Mouse (Mus musculus) kidney, embryonic 16.5 days (tissue): ENCODE data around the gene Dlx6. TPM values are rescaled to one million over a fixed set of nuclear protein-coding genes. Genes with fewer than 3 reads are reported as not detected.

Experiments
- ATAC-seq: fragments of 200-750 bp; cut with Nextera tagmentation; 2 replicates; pipeline ENCODE4 v1.8.0; 2017; ENCODE audit warnings: moderate TSS enrichment; ENCODE audit not compliant: low FRiP score, low TSS enrichment
- H3K27ac ChIP-seq: fragments of 300-500 bp; sonication (generic); 2 replicates; pipeline ENCODE4 v1.5.1; 2014; ENCODE audit warnings: low read length
- H3K27me3 ChIP-seq: fragments of 300-500 bp; sonication (generic); 2 replicates; pipeline ENCODE4 v1.6.1; 2014; ENCODE audit warnings: low read length, control low read depth, mixed read lengths; ENCODE audit not compliant: insufficient read depth
- H3K36me3 ChIP-seq: fragments of 300-500 bp; sonication (generic); 2 replicates; pipeline ENCODE4 v1.6.1; 2014; ENCODE audit warnings: low read length, control low read depth, mixed read lengths; ENCODE audit not compliant: insufficient read depth
- H3K4me1 ChIP-seq: fragments of 300-500 bp; sonication (generic); 2 replicates; pipeline ENCODE4 v1.6.1; 2014; ENCODE audit warnings: low read length, control low read depth, mixed read lengths; ENCODE audit not compliant: insufficient read depth
- H3K4me2 ChIP-seq: fragments of 300-500 bp; sonication (generic); replicated peaks from 2 replicates; pipeline ENCODE4 v1.6.1; 2014; ENCODE audit warnings: low read depth, low read length
- H3K4me3 ChIP-seq: fragments of 300-500 bp; sonication (generic); 2 replicates; pipeline ENCODE4 v1.5.1; 2014; ENCODE audit warnings: mild to moderate bottlenecking, low read length
- H3K9ac ChIP-seq: fragments of 300-500 bp; sonication (generic); replicated peaks from 2 replicates; pipeline ENCODE4 v1.6.1; 2014; ENCODE audit warnings: low read length
- H3K9me3 ChIP-seq: fragments of 300-500 bp; sonication (generic); 2 replicates; pipeline ENCODE4 v1.6.1; 2016; ENCODE audit warnings: low read length, control low read depth
- WGBS: fragments of 180-500 bp; shearing (Covaris S2); extraction: QIAGEN DNeasy Blood & Tissue Kit; methylation state at CpG from one replicate; pipeline ENCODE4 v1.1.7; 2014; 5-methylcytosine and 5-hydroxymethylcytosine counted together
- polyA plus RNA-seq: library from polyadenylated mRNA; unstranded; fragments of >200 nt; fragmentation: Nextera tagmentation; extraction: Ambion mirVana; gene quantifications from 2 replicates; pipeline ENCODE4 v1.2.1, GENCODE M21; 2015

The Dlx6 gene
- polyA plus RNA-seq, 1 experiment from 2014 or later = not detected

DNA sequence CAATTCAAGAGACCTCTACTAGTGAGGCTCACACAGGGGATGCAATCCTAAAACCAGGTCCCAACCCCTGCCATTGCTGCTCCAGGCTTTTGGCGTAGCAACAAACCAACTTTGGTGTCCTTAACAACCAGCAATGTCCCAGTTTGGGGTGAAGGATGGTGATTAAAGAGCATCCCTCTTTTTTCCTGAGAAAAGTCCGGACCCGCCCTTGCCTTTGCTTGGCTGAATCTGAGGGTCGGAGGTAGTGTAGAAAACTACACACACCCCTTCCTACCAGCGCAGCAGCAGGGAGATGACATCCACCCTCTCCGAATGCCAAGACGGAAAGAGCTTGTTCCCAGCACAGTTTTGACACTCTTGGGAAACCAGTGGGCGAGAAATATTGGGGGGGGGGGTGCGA is 12.5 kb downstream of the Dlx6 start:
- H3K9me3 ChIP-seq = no peaks in the 10 kb centered on the region
- H3K4me3 ChIP-seq = no peak overlapping the region
- no peak overlapping the region for H3K27ac ChIP-seq
- H3K36me3 ChIP-seq = no peaks in the 10 kb centered on the region
- ATAC-seq = no peak
- WGBS = 5% methylated on average over 9 of the region's 9 CpGs
- H3K4me2 ChIP-seq = no peak overlapping the region
- H3K4me1 ChIP-seq = no peaks in the 10 kb centered on the region
- peaks cover 100% of the 10 kb centered on the region for H3K27me3 ChIP-seq
- no peak overlapping the region for H3K9ac ChIP-seq

GRCm38 (mm10) chr6:6876231-6876630 is 13.1 kb downstream of the Dlx6 start:
- Histone ChIP-seq H3K4me1 (peaks cover 4% of the 10 kb centered on the region), H3K4me3 (no peak overlapping the region), H3K4me2 (no peak overlapping the region), H3K9me3 (no peaks in the 10 kb centered on the region), H3K27me3 (peaks cover 100% of the 10 kb centered on the region), H3K36me3 (no peaks in the 10 kb centered on the region), H3K9ac (no peak overlapping the region), H3K27ac (no peak overlapping the region)
- 7% methylated on average over 2 of the region's 2 CpGs for WGBS
- ATAC-seq = no peak

DNA sequence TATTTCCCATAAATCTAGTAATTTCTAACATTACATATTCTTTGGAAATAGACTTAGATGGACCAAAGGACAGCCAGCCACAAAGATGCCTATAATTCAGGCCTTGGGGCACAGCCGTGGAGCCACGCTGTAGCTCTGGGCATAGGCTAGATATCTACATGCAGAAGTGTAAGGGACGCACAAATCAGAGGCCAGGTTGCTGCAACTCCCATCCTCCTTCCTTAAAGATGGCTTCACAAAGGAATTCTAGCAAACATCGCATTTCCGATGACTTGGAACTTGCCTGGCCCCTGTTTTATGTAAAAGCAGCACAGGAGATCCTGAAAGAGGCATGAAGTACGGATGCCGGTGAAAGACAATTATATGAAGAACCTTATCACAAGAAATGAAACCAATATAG is 13.6 kb downstream of the Dlx6 start:
- Histone ChIP-seq H3K27me3 (peaks cover 100% of the 10 kb centered on the region), H3K36me3 (no peaks in the 10 kb centered on the region), H3K9me3 (no peaks in the 10 kb centered on the region), H3K4me2 (no peak overlapping the region), H3K4me1 (peaks cover 7% of the 10 kb centered on the region), H3K4me3 (no peak overlapping the region), H3K9ac (no peak overlapping the region), H3K27ac (no peak overlapping the region)
- WGBS = 15% methylated on average over 7 of the region's 7 CpGs
- ATAC-seq = no peak

DNA sequence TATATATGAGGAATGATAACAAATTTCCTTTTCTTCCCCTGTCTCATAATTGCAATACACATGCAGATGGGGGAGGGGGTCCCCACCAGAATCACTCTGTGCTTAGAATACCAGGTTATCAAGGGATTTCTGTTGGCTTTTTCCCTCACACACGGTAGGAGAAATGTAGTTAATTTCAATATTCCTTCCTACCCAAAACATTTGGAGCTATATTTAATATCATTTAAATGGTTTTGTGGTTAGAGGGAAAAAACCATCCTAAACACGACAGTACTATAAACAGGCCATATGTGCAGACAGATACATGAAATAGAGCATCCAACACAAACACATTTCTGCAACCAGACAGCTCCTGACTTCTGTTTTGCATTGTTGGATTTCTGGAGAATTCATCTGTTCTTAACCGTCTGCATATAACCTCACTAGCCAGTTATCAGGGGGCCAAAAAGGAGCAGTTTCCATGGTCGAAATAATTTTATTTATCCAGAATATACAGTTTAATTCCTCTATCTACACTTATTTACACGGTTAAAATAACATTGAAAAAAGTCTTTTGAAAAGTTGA is 14.3 kb downstream of the Dlx6 start:
- Histone ChIP-seq H3K4me3 (no peak overlapping the region), H3K36me3 (no peaks in the 10 kb centered on the region), H3K27me3 (peaks cover 100% of the 10 kb centered on the region), H3K27ac (no peak overlapping the region), H3K4me1 (peaks cover 7% of the 10 kb centered on the region), H3K9me3 (no peaks in the 10 kb centered on the region), H3K9ac (no peak overlapping the region), H3K4me2 (no peak overlapping the region)
- ATAC-seq = no peak
- 16% methylated on average over 5 of the region's 5 CpGs for WGBS

GRCm38 (mm10) chr6:6877981-6878840 is 15.1 kb downstream of the Dlx6 start:
- Histone ChIP-seq H3K4me2 (no peak overlapping the region), H3K4me3 (no peak overlapping the region), H3K36me3 (no peaks in the 10 kb centered on the region), H3K27ac (no peak overlapping the region), H3K27me3 (peaks cover 100% of the 10 kb centered on the region), H3K9me3 (no peaks in the 10 kb centered on the region), H3K4me1 (peaks cover 7% of the 10 kb centered on the region), H3K9ac (no peak overlapping the region)
- 5% methylated on average over 34 of the region's 34 CpGs for WGBS
- ATAC-seq = 0 out of 2 replicates have a peak, but pooled peaks have one; percentile 14

DNA sequence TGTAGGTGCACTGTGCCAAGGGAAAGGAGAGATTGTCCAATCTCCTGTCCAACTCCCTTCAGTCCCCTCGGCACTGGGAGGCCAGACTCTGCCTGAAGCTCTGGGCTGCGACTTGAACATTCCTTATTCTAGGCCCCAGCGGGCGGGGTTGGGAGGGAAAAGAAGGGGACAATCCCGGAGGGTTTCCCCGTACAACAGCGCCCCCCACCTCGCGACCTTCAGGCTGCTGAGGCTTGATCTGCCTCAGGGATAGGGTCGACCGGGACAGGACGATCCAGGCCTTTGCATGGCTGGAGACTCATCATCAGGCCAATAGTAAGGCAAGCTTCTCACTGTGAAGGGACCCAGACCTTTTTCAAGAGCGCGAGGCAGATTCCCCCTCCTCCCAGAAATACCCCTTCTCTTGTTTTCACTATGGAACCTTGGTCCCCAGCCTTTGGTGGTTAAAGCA is 15.7 kb downstream of the Dlx6 start:
- Histone ChIP-seq H3K9ac (no peak overlapping the region), H3K4me1 (peaks cover 7% of the 10 kb centered on the region), H3K9me3 (no peaks in the 10 kb centered on the region), H3K4me2 (no peak overlapping the region), H3K27me3 (peaks cover 100% of the 10 kb centered on the region), H3K4me3 (no peak overlapping the region), H3K36me3 (no peaks in the 10 kb centered on the region), H3K27ac (no peak overlapping the region)
- ATAC-seq = peak; percentile 11; the same call in 1 of the 2 replicates
- WGBS = 0% methylated on average over 14 of the region's 14 CpGs

DNA sequence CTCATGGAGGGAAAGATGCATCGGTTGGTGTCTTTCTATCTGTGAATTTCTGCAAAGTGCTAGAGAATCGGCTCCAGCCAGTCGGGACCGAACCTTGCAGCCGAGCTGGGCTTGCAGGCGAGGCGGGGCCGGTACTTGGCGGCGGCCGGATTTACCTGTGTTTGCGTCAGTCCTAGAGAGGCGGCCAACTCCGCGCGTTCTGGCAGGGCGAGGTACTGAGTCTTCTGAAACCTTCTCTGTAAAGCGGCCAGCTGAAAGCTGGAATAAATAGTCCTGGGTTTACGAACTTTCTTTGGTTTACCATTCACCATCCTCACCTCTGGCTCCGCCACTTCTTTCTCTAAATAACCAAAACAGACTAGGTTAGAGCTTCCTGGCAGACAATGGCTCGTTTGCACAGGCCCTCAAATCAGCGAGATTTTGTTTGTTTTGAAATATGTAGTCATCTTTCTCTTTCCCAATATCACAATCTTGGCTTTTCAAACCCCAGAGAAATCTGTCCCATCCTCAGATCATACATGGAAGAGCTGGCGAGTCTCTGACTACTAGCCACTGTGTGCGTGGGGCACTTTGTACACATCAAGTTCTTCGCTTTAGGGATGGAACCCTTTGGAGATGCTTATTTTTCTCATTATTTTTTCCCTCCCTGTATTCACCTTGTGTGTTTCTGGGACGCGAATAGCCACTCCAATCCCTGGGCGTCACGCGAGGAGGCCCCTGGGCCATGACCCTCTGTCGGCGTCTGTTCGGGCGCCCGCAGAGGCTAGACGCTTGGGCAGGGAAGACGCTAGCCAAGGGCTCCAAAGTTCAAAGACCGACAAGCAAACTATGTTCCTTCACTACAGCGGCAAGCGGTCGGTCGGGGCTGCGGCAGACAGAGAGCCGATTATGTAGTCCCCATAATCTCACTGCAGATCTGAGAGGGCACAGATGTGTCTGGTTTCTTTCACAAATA is 16.5 kb downstream of the Dlx6 start:
- Histone ChIP-seq H3K4me3 (no peak overlapping the region), H3K9ac (no peak overlapping the region), H3K9me3 (no peaks in the 10 kb centered on the region), H3K36me3 (no peaks in the 10 kb centered on the region), H3K4me1 (peaks cover 7% of the 10 kb centered on the region), H3K27ac (no peak overlapping the region), H3K4me2 (no peak overlapping the region), H3K27me3 (peaks cover 99% of the 10 kb centered on the region)
- WGBS = 1% methylated on average over 44 of the region's 44 CpGs
- ATAC-seq = no peak

DNA sequence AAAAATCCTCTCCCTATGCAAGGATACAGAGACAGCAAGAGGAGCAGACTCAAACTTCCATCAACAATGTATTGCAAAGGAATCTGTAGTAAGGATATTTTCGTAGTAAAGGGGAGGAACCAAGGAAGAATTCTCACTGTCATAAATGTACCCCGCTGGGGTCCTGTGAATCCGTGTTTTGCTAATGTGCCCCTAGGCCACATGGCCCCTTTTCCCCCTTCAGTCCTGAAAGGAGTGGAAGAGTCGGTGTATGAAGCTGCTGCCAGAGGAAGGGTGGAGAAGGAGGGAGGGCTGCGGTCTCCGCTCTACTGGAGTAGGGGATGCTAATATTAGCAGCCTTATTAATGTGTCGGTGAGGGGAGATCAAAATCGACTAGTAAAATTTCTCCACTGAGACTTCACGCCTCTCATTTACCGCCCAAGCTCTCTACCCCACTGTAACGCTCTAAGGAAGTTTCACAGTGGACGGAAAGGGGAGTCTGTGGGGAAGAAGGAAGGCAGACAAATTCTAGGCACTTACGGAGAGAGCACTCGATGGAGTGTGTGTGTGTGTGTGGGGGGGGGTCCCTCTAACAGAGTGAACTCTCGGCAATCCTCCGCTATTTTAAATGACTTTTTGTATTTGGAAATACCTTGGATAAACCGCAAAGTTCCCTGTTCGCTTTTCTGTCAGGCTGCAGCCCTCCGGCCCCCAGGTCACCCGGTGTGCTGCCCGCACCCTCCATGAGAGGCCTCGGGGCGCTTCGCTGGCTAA is 17.4 kb downstream of the Dlx6 start:
- no peak for ATAC-seq
- Histone ChIP-seq H3K9me3 (no peaks in the 10 kb centered on the region), H3K27me3 (peaks cover 93% of the 10 kb centered on the region), H3K36me3 (no peaks in the 10 kb centered on the region), H3K27ac (no peak overlapping the region), H3K4me1 (peaks cover 7% of the 10 kb centered on the region), H3K4me3 (peak overlapping the region; percentile 45), H3K4me2 (peak overlapping the region; percentile 72), H3K9ac (no peak overlapping the region)
- under 1% methylated on average over 24 of the region's 24 CpGs for WGBS

- Histone ChIP-seq H3K27ac (no peak overlapping the region), H3K4me1 (peaks cover 7% of the 10 kb centered on the region), H3K4me3 (peak overlapping the region; percentile 45), H3K36me3 (no peaks in the 10 kb centered on the region), H3K9ac (0 out of 2 replicates have a peak overlapping the region, but pooled peaks have one; percentile 9), H3K9me3 (no peaks in the 10 kb centered on the region), H3K27me3 (peaks cover 90% of the 10 kb centered on the region), H3K4me2 (peak overlapping the region; percentile 72)
- ATAC-seq = peak; percentile 40; the same call in 1 of the 2 replicates
- under 1% methylated on average over 27 of the region's 30 CpGs for WGBS
These were observed 18.0 kb downstream of the Dlx6 start for GRCm38 (mm10) chr6:6881115-6881637.
